Mouse (Mus musculus) intestine, embryonic 16.5 days (tissue): Measurements from ENCODE around the gene Entpd3. TPM values are rescaled to one million over a fixed set of nuclear protein-coding genes. Genes with fewer than 3 reads are reported as not detected.
"Not testable (repeated sequence)": the region's sequence is repeated elsewhere in the genome, so short reads cannot be mapped to it uniquely, and the experiment has no call there.

ENCODE experiments used
- ATAC-seq: fragments of 200-750 bp; cut with Nextera tagmentation; 2 replicates; pipeline ENCODE4 v1.8.0; 2017; ENCODE audit warnings: moderate TSS enrichment, moderate library complexity
- H3K27ac ChIP-seq: fragments of 300-500 bp; sonication (generic); 2 replicates; pipeline ENCODE4 v1.5.1; 2014; ENCODE audit warnings: mild to moderate bottlenecking, low read length
- H3K27me3 ChIP-seq: fragments of 300-500 bp; sonication (generic); replicated peaks from 2 replicates; pipeline ENCODE4 v1.6.1; 2014; ENCODE audit warnings: low read length, control low read depth, mixed read lengths; ENCODE audit not compliant: control insufficient read depth, insufficient read depth
- H3K36me3 ChIP-seq: fragments of 300-500 bp; sonication (generic); 2 replicates; pipeline ENCODE4 v1.6.1; 2014; ENCODE audit warnings: low read length, control low read depth; ENCODE audit not compliant: control insufficient read depth, insufficient read depth
- H3K4me1 ChIP-seq: fragments of 300-500 bp; sonication (generic); 2 replicates; pipeline ENCODE4 v1.6.1; 2014; ENCODE audit warnings: low read length, control low read depth, mixed read lengths; ENCODE audit not compliant: control insufficient read depth, insufficient read depth
- H3K4me2 ChIP-seq: fragments of 300-500 bp; sonication (generic); 2 replicates; pipeline ENCODE4 v1.6.1; 2014; ENCODE audit warnings: low read depth, low read length, control low read depth
- H3K4me3 ChIP-seq: fragments of 300-500 bp; sonication (generic); 2 replicates; pipeline ENCODE4 v1.5.1; 2014; ENCODE audit warnings: mild to moderate bottlenecking, low read length
- H3K9ac ChIP-seq: fragments of 300-500 bp; sonication (generic); 2 replicates; pipeline ENCODE4 v1.6.1; 2014; ENCODE audit warnings: low read depth, low read length
- H3K9me3 ChIP-seq: fragments of 300-500 bp; sonication (generic); 2 replicates; pipeline ENCODE4 v1.6.1; 2016; ENCODE audit warnings: low read length, control low read depth; ENCODE audit not compliant: control insufficient read depth
- WGBS: fragments of 180-500 bp; shearing (Covaris S2); extraction: QIAGEN DNeasy Blood & Tissue Kit; methylation state at CpG from one replicate; pipeline ENCODE4 v1.1.7; 2014; 5-methylcytosine and 5-hydroxymethylcytosine counted together
- polyA plus RNA-seq: library from polyadenylated mRNA; unstranded; fragments of >200 nt; fragmentation: Nextera tagmentation; extraction: Ambion mirVana; gene quantifications from 2 replicates; pipeline ENCODE4 v1.2.1, GENCODE M21; 2015

Gene Entpd3
- polyA plus RNA-seq, 1 experiment from 2014 or later, result 1.7 TPM

- Histone ChIP-seq H3K4me3 (no peak overlapping the region), H3K9ac (no peak overlapping the region), H3K4me2 (no peak overlapping the region), H3K27me3 (no peaks in the 10 kb centered on the region), H3K4me1 (no peaks in the 10 kb centered on the region), H3K9me3 (no peaks in the 10 kb centered on the region), H3K27ac (no peak overlapping the region), H3K36me3 (no peaks in the 10 kb centered on the region)
- WGBS, result 84% methylated on average over 17 of the region's 17 CpGs
- no peak for ATAC-seq
Measured at GRCm38 (mm10) chr9:120528815-120529510, 10.7 kb upstream of the Entpd3 start.

DNA sequence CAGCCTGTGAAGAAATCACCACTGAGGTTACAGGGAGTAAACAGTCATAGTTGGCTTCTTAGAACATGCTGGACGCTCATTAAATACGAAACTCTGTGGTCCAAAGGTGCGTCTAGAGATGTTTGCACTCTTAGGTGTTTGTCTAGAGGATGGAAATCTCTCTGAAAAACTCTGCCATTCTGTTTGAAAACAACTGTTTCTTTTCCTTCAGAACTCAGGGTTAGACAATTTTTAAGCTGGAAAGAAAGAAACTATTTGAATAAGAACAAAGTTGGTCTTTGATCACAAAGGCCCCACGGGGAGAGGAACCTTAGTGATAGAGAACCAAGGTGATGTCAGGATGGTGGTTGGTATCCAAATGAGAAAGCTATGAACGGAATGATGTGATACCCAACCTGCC, 9.1 kb upstream of the Entpd3 start:
- Histone ChIP-seq H3K4me2 (no peak overlapping the region), H3K27me3 (no peaks in the 10 kb centered on the region), H3K9me3 (no peaks in the 10 kb centered on the region), H3K4me1 (no peaks in the 10 kb centered on the region), H3K36me3 (no peaks in the 10 kb centered on the region), H3K27ac (no peak overlapping the region), H3K9ac (no peak overlapping the region), H3K4me3 (no peak overlapping the region)
- 76% methylated on average over 5 of the region's 5 CpGs for WGBS
- no peak for ATAC-seq

GRCm38 (mm10) chr9:120532062-120532461, 7.6 kb upstream of the Entpd3 start:
- no peak overlapping the region for H3K4me3 ChIP-seq
- no peak overlapping the region for H3K27ac ChIP-seq
- no peaks in the 10 kb centered on the region for H3K36me3 ChIP-seq
- no peak for ATAC-seq
- H3K27me3 ChIP-seq, result no peaks in the 10 kb centered on the region
- H3K4me2 ChIP-seq, result no peak overlapping the region
- WGBS, result 73% methylated on average over 6 of the region's 6 CpGs
- H3K9me3 ChIP-seq, result no peaks in the 10 kb centered on the region
- no peaks in the 10 kb centered on the region for H3K4me1 ChIP-seq
- H3K9ac ChIP-seq, result no peak overlapping the region

DNA sequence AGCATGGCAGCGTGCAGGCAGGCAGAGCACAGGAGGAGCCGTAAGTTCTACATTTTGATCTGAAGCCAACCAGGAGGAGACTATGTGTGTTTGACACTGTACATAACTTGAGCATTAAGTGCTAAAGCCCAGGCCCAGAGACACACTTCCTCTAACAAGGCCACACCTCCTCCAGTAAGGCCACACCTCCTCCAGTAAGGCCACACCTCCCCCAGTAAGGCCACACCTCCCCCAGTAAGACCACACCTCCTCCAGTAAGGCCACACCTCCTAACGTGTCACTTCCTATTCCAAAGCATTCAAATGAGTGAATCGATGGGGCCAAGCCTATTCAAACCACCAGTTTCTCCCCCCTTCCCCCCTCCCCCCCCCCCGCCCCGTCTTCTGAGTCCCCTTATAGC, 6.9 kb upstream of the Entpd3 start:
- no peak overlapping the region for H3K9ac ChIP-seq
- H3K4me1 ChIP-seq, result no peaks in the 10 kb centered on the region
- no peak overlapping the region for H3K27ac ChIP-seq
- no peaks in the 10 kb centered on the region for H3K36me3 ChIP-seq
- H3K4me2 ChIP-seq, result no peak overlapping the region
- no peak for ATAC-seq
- H3K9me3 ChIP-seq, result no peaks in the 10 kb centered on the region
- no peak overlapping the region for H3K4me3 ChIP-seq
- WGBS, result 85% methylated on average over 6 of the region's 6 CpGs
- no peaks in the 10 kb centered on the region for H3K27me3 ChIP-seq

DNA sequence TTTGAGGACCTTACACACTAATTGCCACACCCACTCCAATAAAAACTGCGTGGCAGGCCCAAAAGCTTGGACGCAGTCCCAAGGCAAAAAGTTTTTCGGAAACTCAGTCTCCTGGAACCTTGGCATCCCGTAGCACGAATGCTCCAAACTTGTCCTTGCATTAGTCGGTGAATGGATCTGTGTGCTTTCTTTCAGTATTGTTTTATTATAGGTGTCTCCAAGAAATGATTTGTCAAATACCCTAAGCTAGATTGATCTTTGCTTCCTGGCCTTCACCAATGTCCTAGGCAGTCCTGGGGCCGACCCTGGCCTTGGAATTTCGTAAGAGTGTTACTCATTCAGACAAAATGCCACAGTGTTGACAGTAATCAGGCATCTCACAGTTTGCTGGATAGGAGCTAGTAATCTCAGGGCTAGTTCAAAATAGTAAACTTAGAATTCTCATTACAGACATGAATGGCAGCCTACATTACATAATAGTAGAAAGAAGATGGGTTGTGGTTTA, 6.1 kb upstream of the Entpd3 start:
- WGBS, result 95% methylated on average over 8 of the region's 8 CpGs
- not testable (repeated sequence) for H3K4me2 ChIP-seq, H3K27ac ChIP-seq, H3K27me3 ChIP-seq, H3K9ac ChIP-seq, ATAC-seq, H3K4me1 ChIP-seq, H3K36me3 ChIP-seq, H3K4me3 ChIP-seq, H3K9me3 ChIP-seq

GRCm38 (mm10) chr9:120541411-120541810, 1.8 kb downstream of the Entpd3 start:
- Histone ChIP-seq H3K36me3 (no peaks in the 10 kb centered on the region), H3K9ac (no peak overlapping the region), H3K27me3 (peaks cover 10% of the 10 kb centered on the region; the same call in 1 of the 2 replicates), H3K27ac (no peak overlapping the region), H3K4me1 (peaks cover 8% of the 10 kb centered on the region; the same call in 1 of the 2 replicates), H3K9me3 (no peaks in the 10 kb centered on the region), H3K4me3 (no peak overlapping the region), H3K4me2 (no peak overlapping the region)
- WGBS, result 21% methylated on average over 2 of the region's 2 CpGs
- no peak for ATAC-seq

DNA sequence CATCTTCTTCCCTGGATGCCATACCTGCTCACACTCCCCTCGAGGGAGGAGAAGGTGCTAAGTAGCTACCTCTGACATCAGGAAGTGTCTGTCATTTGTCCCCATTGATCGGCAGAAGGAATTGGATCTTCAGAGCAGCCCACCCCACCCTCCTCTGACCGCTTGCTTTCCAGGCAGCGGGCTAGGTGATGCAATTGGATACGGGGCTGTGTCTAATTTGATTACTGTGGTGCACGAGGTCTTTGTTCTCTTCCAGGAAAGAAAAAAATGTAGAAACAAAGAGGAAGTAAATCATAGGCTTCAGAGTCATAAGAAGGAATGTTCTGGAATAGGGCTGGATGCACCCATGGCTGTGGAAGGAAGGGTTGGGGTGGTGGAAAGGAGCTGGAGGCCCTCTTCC, 2.6 kb downstream of the Entpd3 start:
- Histone ChIP-seq H3K36me3 (no peaks in the 10 kb centered on the region), H3K27ac (no peak overlapping the region), H3K4me3 (no peak overlapping the region), H3K4me1 (peaks cover 8% of the 10 kb centered on the region; the same call in 1 of the 2 replicates), H3K9me3 (no peaks in the 10 kb centered on the region), H3K27me3 (peaks cover 10% of the 10 kb centered on the region; the same call in 1 of the 2 replicates), H3K9ac (no peak overlapping the region), H3K4me2 (no peak overlapping the region)
- no peak for ATAC-seq
- 24% methylated on average over 6 of the region's 6 CpGs for WGBS

- no peak overlapping the region for H3K4me3 ChIP-seq
- WGBS, result 76% methylated on average over 2 of the region's 2 CpGs
- no peak overlapping the region for H3K4me2 ChIP-seq
Measured at GRCm38 (mm10) chr9:120545994-120546393, 6.4 kb downstream of the Entpd3 start.

GRCm38 (mm10) chr9:120546482-120546881, 6.9 kb downstream of the Entpd3 start:
- no peak overlapping the region; the same call in 1 of the 2 replicates for H3K4me2 ChIP-seq
- WGBS, result 90% methylated on average over 9 of the region's 9 CpGs

More at GRCm38 (mm10) chr9:120545994-120546393, 6.4 kb downstream of the Entpd3 start:
- no peak for ATAC-seq
- Histone ChIP-seq H3K27me3 (no peaks in the 10 kb centered on the region), H3K9me3 (no peaks in the 10 kb centered on the region), H3K36me3 (no peaks in the 10 kb centered on the region), H3K27ac (no peak overlapping the region), H3K9ac (no peak overlapping the region), H3K4me1 (peaks cover 11% of the 10 kb centered on the region)

More at GRCm38 (mm10) chr9:120546482-120546881, 6.9 kb downstream of the Entpd3 start:
- Histone ChIP-seq H3K9me3 (no peaks in the 10 kb centered on the region), H3K4me3 (no peak overlapping the region), H3K36me3 (no peaks in the 10 kb centered on the region), H3K9ac (no peak overlapping the region), H3K27me3 (no peaks in the 10 kb centered on the region), H3K27ac (no peak overlapping the region), H3K4me1 (peaks cover 11% of the 10 kb centered on the region)
- no peak for ATAC-seq
